Mouse (Mus musculus): ENCODE data around the gene Tmem236.
"Not testable (repeated sequence)": the region's sequence is repeated elsewhere in the genome, so short reads cannot be mapped to it uniquely, and the experiment has no call there.

Gene Tmem236

GRCm38 (mm10) chr2:14192046-14192445, 17.7 kb downstream of the Tmem236 start:
- no peak for DNase-seq (ENCODE audit: low spot score)

- DNase-seq (ENCODE audit: low spot score), result not testable (repeated sequence)
Measured at GRCm38 (mm10) chr2:14198325-14198903, 24.1 kb downstream of the Tmem236 start.

GRCm38 (mm10) chr2:14199621-14200020, 25.3 kb downstream of the Tmem236 start:
- DNase-seq (ENCODE audit: low spot score), result no peak

- DNase-seq (ENCODE audit: low spot score), result not testable (repeated sequence)
Measured at GRCm38 (mm10) chr2:14200879-14201445, 26.6 kb downstream of the Tmem236 start.

GRCm38 (mm10) chr2:14204308-14204707, 30.0 kb downstream of the Tmem236 start:
- DNase-seq (ENCODE audit: low spot score), result no peak

- DNase-seq (ENCODE audit: low spot score), result no peak
Measured at GRCm38 (mm10) chr2:14206798-14207197, 32.5 kb downstream of the Tmem236 start.

- DNase-seq (ENCODE audit: low spot score), result no peak
Measured at GRCm38 (mm10) chr2:14210731-14211130, 36.4 kb downstream of the Tmem236 start.

- no peak for DNase-seq (ENCODE audit: low spot score)
Measured at GRCm38 (mm10) chr2:14211606-14212005, 37.3 kb downstream of the Tmem236 start.

GRCm38 (mm10) chr2:14214764-14215163, 40.4 kb downstream of the Tmem236 start:
- no peak for DNase-seq (ENCODE audit: low spot score)

- DNase-seq (ENCODE audit: low spot score), result no peak
Measured at GRCm38 (mm10) chr2:14216653-14217052, 42.3 kb downstream of the Tmem236 start.

GRCm38 (mm10) chr2:14218126-14218525, 43.8 kb downstream of the Tmem236 start:
- no peak for DNase-seq (ENCODE audit: low spot score)

- DNase-seq (ENCODE audit: low spot score), result no peak
Measured at GRCm38 (mm10) chr2:14224387-14224786, 50.1 kb downstream of the Tmem236 start.

GRCm38 (mm10) chr2:14228495-14228894, 54.2 kb downstream of the Tmem236 start:
- DNase-seq (ENCODE audit: low spot score), result no peak

GRCm38 (mm10) chr2:14229149-14229548, 54.8 kb downstream of the Tmem236 start, which contains the start of gene Mrc1:
Gene Mrc1 (plus strand): TSS chr2:14229392.
- DNase-seq (ENCODE audit: low spot score), result no peak

- no peak for DNase-seq (ENCODE audit: low spot score)
Measured at GRCm38 (mm10) chr2:14229979-14230378, 55.7 kb downstream of the Tmem236 start.

- DNase-seq (ENCODE audit: low spot score), result no peak
Measured at GRCm38 (mm10) chr2:14232897-14233296, 58.6 kb downstream of the Tmem236 start.

GRCm38 (mm10) chr2:14233983-14234382, 59.7 kb downstream of the Tmem236 start:
- DNase-seq (ENCODE audit: low spot score), result no peak

- DNase-seq (ENCODE audit: low spot score), result no peak
Measured at GRCm38 (mm10) chr2:14235319-14235718, 61.0 kb downstream of the Tmem236 start.

GRCm38 (mm10) chr2:14236920-14237319, 62.6 kb downstream of the Tmem236 start:
- DNase-seq (ENCODE audit: low spot score), result no peak

- no peak for DNase-seq (ENCODE audit: low spot score)
Measured at GRCm38 (mm10) chr2:14237723-14238122, 63.4 kb downstream of the Tmem236 start.

- no peak for DNase-seq (ENCODE audit: low spot score)
Measured at GRCm38 (mm10) chr2:14239151-14239550, 64.8 kb downstream of the Tmem236 start.

- no peak for DNase-seq (ENCODE audit: low spot score)
Measured at GRCm38 (mm10) chr2:14244157-14244556, 69.8 kb downstream of the Tmem236 start.

GRCm38 (mm10) chr2:14244668-14245067, 70.3 kb downstream of the Tmem236 start:
- DNase-seq (ENCODE audit: low spot score), result no peak
